Mouse (Mus musculus) neural tube, embryonic 11.5 days (tissue): Measurements from ENCODE around the gene Capn8. TPM values are rescaled to one million over a fixed set of nuclear protein-coding genes. Genes with fewer than 3 reads are reported as not detected.
A peak's percentile ranks its signal among the peaks of the same experiment; 100 is the strongest.

Experiments
- ATAC-seq: fragments of 200-750 bp; cut with Nextera tagmentation; 2 replicates; pipeline ENCODE4 v1.8.0; 2017; ENCODE audit warnings: moderate number of reproducible peaks, mild to moderate bottlenecking, moderate TSS enrichment, moderate library complexity; ENCODE audit not compliant: insufficient read depth, low FRiP score, low TSS enrichment
- DNase-seq: peaks from one replicate; pipeline ENCODE4 v3.0.0-alpha.2; 2015; ENCODE audit warnings: low spot score
- H3K27ac ChIP-seq: fragments of 300-500 bp; sonication (generic); 2 replicates; pipeline ENCODE4 v1.5.1; 2014; ENCODE audit warnings: low read depth, mild to moderate bottlenecking, low read length
- H3K27me3 ChIP-seq: fragments of 300-500 bp; sonication (generic); 2 replicates; pipeline ENCODE4 v1.6.1; 2014; ENCODE audit warnings: mild to moderate bottlenecking, low read length, mixed read lengths; ENCODE audit not compliant: control insufficient read depth, insufficient read depth
- H3K36me3 ChIP-seq: fragments of 300-500 bp; sonication (generic); 2 replicates; pipeline ENCODE4 v1.6.1; 2014; ENCODE audit warnings: mild to moderate bottlenecking, low read length, moderate library complexity, mixed read lengths; ENCODE audit not compliant: control insufficient read depth, insufficient read depth
- H3K4me1 ChIP-seq: fragments of 300-500 bp; sonication (generic); 2 replicates; pipeline ENCODE4 v1.6.1; 2014; ENCODE audit warnings: low read length, mixed read lengths; ENCODE audit not compliant: control insufficient read depth, insufficient read depth
- H3K4me2 ChIP-seq: fragments of 300-500 bp; sonication (generic); 2 replicates; pipeline ENCODE4 v1.6.1; 2014; ENCODE audit warnings: low read depth, mild to moderate bottlenecking, moderate library complexity
- H3K4me3 ChIP-seq: fragments of 300-500 bp; sonication (generic); 2 replicates; pipeline ENCODE4 v1.5.1; 2014; ENCODE audit warnings: low read depth, low read length
- H3K9ac ChIP-seq: fragments of 300-500 bp; sonication (generic); 2 replicates; pipeline ENCODE4 v1.6.1; 2014; ENCODE audit warnings: mild to moderate bottlenecking, low read length
- H3K9me3 ChIP-seq: fragments of 300-500 bp; sonication (generic); 2 replicates; pipeline ENCODE4 v1.6.1; 2016; ENCODE audit warnings: low read length; ENCODE audit not compliant: control insufficient read depth
- WGBS: fragments of 180-500 bp; shearing (Covaris S2); extraction: QIAGEN DNeasy Blood & Tissue Kit; methylation state at CpG from one replicate; pipeline ENCODE4 v1.1.7; 2014; 5-methylcytosine and 5-hydroxymethylcytosine counted together
- polyA plus RNA-seq: library from polyadenylated mRNA; unstranded; fragments of >200 nt; fragmentation: Nextera tagmentation; extraction: Ambion mirVana; gene quantifications from 2 replicates; pipeline ENCODE4 v1.2.1, GENCODE M21; 2014

Gene Capn8
- polyA plus RNA-seq, 1 experiment from 2014 or later: not detected

DNA sequence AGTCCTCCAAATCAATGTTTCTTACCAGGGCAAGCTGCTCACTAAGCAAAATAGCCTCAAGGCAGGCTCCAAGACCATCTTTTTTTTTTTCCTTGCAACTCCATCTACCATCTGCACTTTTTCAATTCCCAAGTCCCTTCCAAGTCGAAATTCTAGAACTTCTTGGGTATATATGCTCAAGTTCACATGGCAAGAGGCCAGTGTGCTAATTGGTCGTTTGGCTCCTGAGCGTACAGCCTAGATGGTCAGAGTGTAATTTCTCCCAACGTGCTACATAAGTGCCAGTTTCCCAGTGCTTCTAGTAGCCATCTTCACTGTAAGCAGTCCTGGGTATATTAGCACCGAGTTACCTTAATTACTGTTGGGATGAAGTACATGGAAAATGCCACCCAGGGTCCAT is 41.8 kb upstream of the Capn8 start:
- no peaks in the 10 kb centered on the region for H3K9me3 ChIP-seq
- H3K27ac ChIP-seq: no peak overlapping the region
- no peak overlapping the region for H3K4me3 ChIP-seq
- peaks cover under 1% of the 10 kb centered on the region; the same call in 1 of the 2 replicates for H3K4me1 ChIP-seq
- no peak for ATAC-seq
- 84% methylated on average over 5 of the region's 5 CpGs for WGBS
- no peak overlapping the region for H3K9ac ChIP-seq
- no peak overlapping the region for H3K4me2 ChIP-seq
- 0 out of 2 replicates have a peak, but pooled peaks cover 3% of the 10 kb centered on the region for H3K27me3 ChIP-seq
- no peaks in the 10 kb centered on the region for H3K36me3 ChIP-seq
- DNase-seq: no peak

GRCm38 (mm10) chr1:182523692-182524091 is 41.1 kb upstream of the Capn8 start:
- no peaks in the 10 kb centered on the region for H3K9me3 ChIP-seq
- H3K4me1 ChIP-seq: peaks cover 4% of the 10 kb centered on the region; the same call in 1 of the 2 replicates
- H3K27ac ChIP-seq: no peak overlapping the region
- no peaks in the 10 kb centered on the region for H3K36me3 ChIP-seq
- 78% methylated on average over 3 of the region's 3 CpGs for WGBS
- no peak overlapping the region for H3K4me2 ChIP-seq
- ATAC-seq: no peak
- H3K27me3 ChIP-seq: 0 out of 2 replicates have a peak, but pooled peaks cover 3% of the 10 kb centered on the region
- no peak overlapping the region for H3K4me3 ChIP-seq
- no peak for DNase-seq
- no peak overlapping the region for H3K9ac ChIP-seq

DNA sequence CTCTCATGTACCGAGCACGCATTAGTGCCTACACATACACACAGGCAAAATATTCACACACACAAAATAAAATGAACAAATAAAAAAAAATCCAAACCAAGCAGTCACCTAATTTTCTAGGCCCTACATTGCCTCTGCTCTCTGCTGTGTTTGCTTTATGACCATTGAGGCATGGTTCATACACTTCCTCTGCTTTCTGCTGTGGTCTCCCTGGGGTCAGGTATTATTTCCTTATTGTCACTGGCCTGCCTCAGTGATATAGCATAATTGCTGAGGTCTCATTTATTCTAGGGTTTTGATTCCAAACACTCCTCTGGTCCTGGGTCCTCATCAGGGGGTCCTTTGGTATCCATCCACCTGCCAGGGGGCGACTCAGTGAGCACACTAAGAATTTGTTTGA is 39.2 kb upstream of the Capn8 start:
- no peaks in the 10 kb centered on the region for H3K36me3 ChIP-seq
- no peak for DNase-seq
- no peak overlapping the region for H3K4me2 ChIP-seq
- 91% methylated on average over 3 of the region's 3 CpGs for WGBS
- no peaks in the 10 kb centered on the region for H3K9me3 ChIP-seq
- H3K4me3 ChIP-seq: no peak overlapping the region
- peaks cover 4% of the 10 kb centered on the region; the same call in 1 of the 2 replicates for H3K4me1 ChIP-seq
- H3K27me3 ChIP-seq: 0 out of 2 replicates have a peak, but pooled peaks cover 3% of the 10 kb centered on the region
- ATAC-seq: no peak
- H3K27ac ChIP-seq: no peak overlapping the region
- H3K9ac ChIP-seq: no peak overlapping the region

GRCm38 (mm10) chr1:182527261-182527766 is 37.5 kb upstream of the Capn8 start:
- H3K4me3 ChIP-seq: no peak overlapping the region
- 0 out of 2 replicates have a peak, but pooled peaks cover 3% of the 10 kb centered on the region for H3K27me3 ChIP-seq
- no peak overlapping the region for H3K9ac ChIP-seq
- no peak for DNase-seq
- WGBS: 44% methylated on average over 13 of the region's 13 CpGs
- no peak for ATAC-seq
- H3K9me3 ChIP-seq: no peaks in the 10 kb centered on the region
- no peak overlapping the region for H3K4me2 ChIP-seq
- no peak overlapping the region for H3K27ac ChIP-seq
- H3K4me1 ChIP-seq: peaks cover 4% of the 10 kb centered on the region; the same call in 1 of the 2 replicates
- H3K36me3 ChIP-seq: no peaks in the 10 kb centered on the region

GRCm38 (mm10) chr1:182527921-182528858 is 36.6 kb upstream of the Capn8 start:
- no peaks in the 10 kb centered on the region for H3K36me3 ChIP-seq
- WGBS: 6% methylated on average over 19 of the region's 19 CpGs
- ATAC-seq: no peak; the same call in 1 of the 2 replicates
- DNase-seq: peak; percentile 28
- 0 out of 2 replicates have a peak, but pooled peaks cover 3% of the 10 kb centered on the region for H3K27me3 ChIP-seq
- H3K9me3 ChIP-seq: no peaks in the 10 kb centered on the region
- H3K9ac ChIP-seq: no peak overlapping the region
- H3K4me1 ChIP-seq: peaks cover 4% of the 10 kb centered on the region; the same call in 1 of the 2 replicates
- H3K4me3 ChIP-seq: no peak overlapping the region
- peak overlapping the region; percentile 5; the same call in 1 of the 2 replicates for H3K4me2 ChIP-seq
- H3K27ac ChIP-seq: no peak overlapping the region

DNA sequence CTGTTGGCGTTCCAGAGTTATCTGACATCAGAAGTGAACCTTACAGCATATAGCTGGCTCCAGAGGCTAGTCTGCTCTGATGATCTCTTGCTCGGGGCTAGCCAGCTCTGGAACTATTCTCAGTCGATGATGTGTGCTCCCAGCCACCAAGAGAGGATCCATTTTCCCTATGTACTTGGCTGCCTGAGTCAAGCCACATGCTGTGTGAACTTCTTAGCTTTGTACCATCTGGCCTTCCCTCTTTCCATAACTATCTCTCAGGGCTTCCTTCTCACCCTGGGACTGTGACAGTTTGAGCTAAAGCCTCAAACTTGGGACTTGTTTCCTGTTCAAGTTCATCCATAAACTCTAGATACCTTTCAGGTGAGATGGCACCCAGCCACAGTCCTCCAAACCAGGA is 31.2 kb upstream of the Capn8 start:
- Histone ChIP-seq H3K4me1 (no peaks in the 10 kb centered on the region), H3K27ac (no peak overlapping the region), H3K9me3 (no peaks in the 10 kb centered on the region), H3K4me3 (no peak overlapping the region), H3K27me3 (no peaks in the 10 kb centered on the region), H3K36me3 (no peaks in the 10 kb centered on the region), H3K4me2 (no peak overlapping the region), H3K9ac (no peak overlapping the region)
- WGBS: 79% methylated on average over 3 of the region's 3 CpGs
- ATAC-seq (no peak), DNase-seq (no peak)

DNA sequence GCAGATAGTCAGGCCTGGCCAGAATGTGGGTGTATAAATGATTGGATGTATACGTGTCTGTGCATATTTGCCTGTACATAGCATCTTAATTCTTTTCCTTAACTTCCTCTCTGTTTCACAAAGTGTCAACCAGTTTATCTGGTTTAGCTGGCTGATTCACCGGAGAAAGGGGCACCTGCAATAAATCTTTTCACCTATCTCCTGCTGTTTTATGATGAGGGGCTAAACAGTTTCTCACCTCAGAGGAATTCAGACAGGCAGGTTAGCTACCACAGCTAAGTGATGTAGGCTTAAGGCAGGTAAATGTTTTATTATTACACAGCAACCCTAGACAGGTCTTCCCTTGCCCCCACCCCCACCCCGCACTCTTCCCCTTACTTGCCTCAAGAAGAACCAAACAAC is 29.7 kb upstream of the Capn8 start:
- no peak for DNase-seq
- WGBS: 66% methylated on average over 3 of the region's 3 CpGs
- Histone ChIP-seq H3K36me3 (no peaks in the 10 kb centered on the region), H3K4me2 (no peak overlapping the region), H3K4me1 (no peaks in the 10 kb centered on the region), H3K4me3 (no peak overlapping the region), H3K9ac (no peak overlapping the region), H3K9me3 (no peaks in the 10 kb centered on the region), H3K27ac (no peak overlapping the region), H3K27me3 (no peaks in the 10 kb centered on the region)
- no peak for ATAC-seq

DNA sequence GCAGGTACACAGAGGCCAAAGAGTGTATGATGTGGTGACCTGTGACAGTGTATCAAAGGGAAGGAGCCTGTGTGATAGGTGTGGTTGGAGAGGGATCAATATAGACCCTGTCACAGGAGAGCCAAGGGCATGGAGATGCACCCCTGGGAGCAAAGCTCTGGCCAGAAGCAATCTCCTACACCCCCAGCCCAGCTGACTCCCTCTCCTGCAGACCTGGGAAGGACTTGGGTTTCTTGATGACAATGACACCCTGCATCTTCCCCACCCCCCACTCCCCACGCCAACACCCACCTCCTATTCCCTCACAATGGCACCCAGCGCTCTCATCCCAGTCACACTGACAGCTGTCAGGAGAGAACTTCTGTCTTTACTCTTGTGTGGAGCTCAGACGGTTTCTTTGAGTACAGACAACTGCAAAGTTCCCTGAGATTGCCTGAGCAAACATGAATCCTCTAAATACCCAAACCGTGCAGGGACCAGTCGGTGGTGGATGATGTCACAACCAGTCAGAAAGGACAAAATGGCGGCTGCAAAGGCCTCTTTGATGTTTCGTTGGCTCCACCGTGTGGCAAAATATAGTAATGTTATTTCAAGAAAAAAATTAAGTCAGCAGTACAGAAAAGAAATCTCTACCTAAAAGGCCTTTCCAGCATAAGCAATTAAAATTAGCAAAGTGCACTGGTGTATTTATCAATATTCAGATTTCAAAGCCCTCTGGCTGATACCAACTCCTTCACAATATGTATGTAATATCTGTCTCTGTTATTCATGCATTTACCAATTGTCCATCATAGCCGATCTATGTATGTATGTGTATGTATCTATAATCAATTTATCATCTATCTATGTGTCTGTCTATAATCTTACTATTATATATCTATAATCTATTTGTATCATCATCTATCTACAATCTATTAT is 25.5 kb upstream of the Capn8 start:
- DNase-seq (peak; percentile 80), ATAC-seq (peak; percentile 72; the same call in 1 of the 2 replicates)
- Histone ChIP-seq H3K4me2 (peak overlapping the region; percentile 60), H3K9me3 (no peaks in the 10 kb centered on the region), H3K27ac (no peak overlapping the region), H3K27me3 (no peaks in the 10 kb centered on the region), H3K9ac (peak overlapping the region; percentile 65), H3K4me3 (peak overlapping the region; percentile 33), H3K36me3 (no peaks in the 10 kb centered on the region), H3K4me1 (no peaks in the 10 kb centered on the region)
- WGBS: 20% methylated on average over 9 of the region's 9 CpGs
